Mouse (Mus musculus): Measurements from ENCODE around the gene Nt5c2.

Gene Nt5c2

GRCm38 (mm10) chr19:47014447-47015381, at the start of gene Nt5c2, which contains the start of gene Ina:
TSS of gene Nt5c2 (minus strand) at chr19:47015153.
TSS of gene Ina (plus strand) at chr19:47014698.
- DNase-seq, result peak; percentile 8 to 28

GRCm38 (mm10) chr19:47057684-47058083, 42.7 kb upstream of the Nt5c2 start:
- DNase-seq, result no peak

GRCm38 (mm10) chr19:47053471-47053870, 38.5 kb upstream of the Nt5c2 start:
- no peak for DNase-seq

- DNase-seq, result no peak
Measured at GRCm38 (mm10) chr19:47052927-47053326, 38.0 kb upstream of the Nt5c2 start.

- peak; percentile 83 to 86 for DNase-seq
Measured at GRCm38 (mm10) chr19:47050271-47051032, 35.5 kb upstream of the Nt5c2 start, which contains the start of gene Pcgf6. TSS of gene Pcgf6 (minus strand) at chr19:47050906.

- no peak for DNase-seq
Measured at GRCm38 (mm10) chr19:47049840-47050239, 34.9 kb upstream of the Nt5c2 start.

GRCm38 (mm10) chr19:47049061-47049460, 34.1 kb upstream of the Nt5c2 start:
- DNase-seq, result no peak

- no peak for DNase-seq
Measured at GRCm38 (mm10) chr19:47047236-47047833, 32.4 kb upstream of the Nt5c2 start.

- DNase-seq, result no peak
Measured at GRCm38 (mm10) chr19:47046343-47046742, 31.4 kb upstream of the Nt5c2 start.

GRCm38 (mm10) chr19:47043608-47044007, 28.7 kb upstream of the Nt5c2 start:
- no peak for DNase-seq

GRCm38 (mm10) chr19:47040720-47041473, 25.9 kb upstream of the Nt5c2 start:
- DNase-seq, result no peak

- DNase-seq, result no peak
Measured at GRCm38 (mm10) chr19:47036596-47036995, 21.6 kb upstream of the Nt5c2 start.

GRCm38 (mm10) chr19:47034916-47035315, 20.0 kb upstream of the Nt5c2 start:
- no peak for DNase-seq

GRCm38 (mm10) chr19:47031770-47032169, 16.8 kb upstream of the Nt5c2 start:
- no peak for DNase-seq

GRCm38 (mm10) chr19:47029796-47030195, 14.8 kb upstream of the Nt5c2 start:
- no peak for DNase-seq

- no peak for DNase-seq
Measured at GRCm38 (mm10) chr19:47026513-47026912, 11.6 kb upstream of the Nt5c2 start.

- DNase-seq, result no peak
Measured at GRCm38 (mm10) chr19:47024954-47025353, 10.0 kb upstream of the Nt5c2 start.

- DNase-seq, result no peak
Measured at GRCm38 (mm10) chr19:47023546-47023945, 8.6 kb upstream of the Nt5c2 start.

GRCm38 (mm10) chr19:47022709-47023108, 7.8 kb upstream of the Nt5c2 start:
- DNase-seq, result no peak

GRCm38 (mm10) chr19:47019326-47019725, 4.4 kb upstream of the Nt5c2 start:
- DNase-seq, result no peak

GRCm38 (mm10) chr19:47018330-47018729, 3.4 kb upstream of the Nt5c2 start:
- DNase-seq, result no peak

- no peak for DNase-seq
Measured at GRCm38 (mm10) chr19:47017831-47018230, 2.9 kb upstream of the Nt5c2 start.

All from thymus, postnatal 36 days (tissue).